Mouse (Mus musculus) adrenal gland, postnatal 10 days (tissue): ENCODE results near the gene Mta1. TPM values are rescaled to one million over a fixed set of nuclear protein-coding genes. Genes with fewer than 3 reads are reported as not detected.

Experiments
- DNase-seq: peaks from one replicate; pipeline ENCODE4 v3.0.0; 2021; ENCODE audit warnings: mixed read lengths
- total RNA-seq, 2 experiments: library from RNA; stranded (reverse); gene quantifications; 2 replicates each; pipeline ENCODE4 v1.2.3; 2021

Gene Mta1
- total RNA-seq, 2 experiments from 2014 or later: 78.1 to 85.9 TPM

- DNase-seq: no peak
These were observed 51.3 kb downstream of the Mta1 start for GRCm38 (mm10) chr12:113149341-113149740.

DNA sequence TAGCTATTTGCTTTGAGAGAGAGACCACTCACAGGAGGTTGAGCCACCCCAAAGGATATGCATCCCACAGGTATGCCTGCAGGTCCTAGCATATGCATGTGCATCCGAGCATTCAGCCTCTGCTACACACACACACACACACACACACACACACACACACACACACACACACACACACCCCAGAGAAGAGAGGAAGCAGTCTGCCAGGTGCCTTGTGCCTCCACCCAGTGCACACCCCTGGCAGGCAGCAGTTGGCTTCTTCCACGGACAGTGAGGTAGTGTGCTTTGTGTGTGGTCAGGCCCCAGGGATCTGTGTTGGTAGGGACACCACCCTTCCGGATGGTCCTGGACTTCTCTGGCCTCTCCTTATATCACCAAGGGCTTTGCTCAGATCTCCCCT lies 51.8 kb downstream of the Mta1 start:
- DNase-seq: no peak

DNA sequence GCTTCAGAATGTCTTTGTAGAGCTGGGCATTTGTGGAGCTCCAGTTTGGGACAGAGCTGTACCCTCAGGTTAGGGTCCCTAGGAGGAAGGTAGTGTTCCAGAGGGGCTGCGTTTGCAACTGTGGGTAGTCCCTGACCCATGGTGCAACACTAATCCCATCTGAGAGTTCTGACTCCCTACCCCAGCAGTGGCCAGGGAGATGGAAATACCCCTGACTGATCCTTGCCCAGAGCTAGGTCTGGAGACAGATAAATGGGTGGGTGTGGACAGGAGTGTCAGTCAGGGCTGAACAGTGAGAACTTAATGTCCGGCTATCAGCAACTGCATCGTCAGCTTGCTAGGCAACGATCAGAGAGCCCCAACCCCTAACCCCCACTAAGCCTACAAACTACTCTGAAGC lies 52.5 kb downstream of the Mta1 start:
- DNase-seq: no peak

GRCm38 (mm10) chr12:113151046-113151445 lies 53.0 kb downstream of the Mta1 start:
- no peak for DNase-seq

DNA sequence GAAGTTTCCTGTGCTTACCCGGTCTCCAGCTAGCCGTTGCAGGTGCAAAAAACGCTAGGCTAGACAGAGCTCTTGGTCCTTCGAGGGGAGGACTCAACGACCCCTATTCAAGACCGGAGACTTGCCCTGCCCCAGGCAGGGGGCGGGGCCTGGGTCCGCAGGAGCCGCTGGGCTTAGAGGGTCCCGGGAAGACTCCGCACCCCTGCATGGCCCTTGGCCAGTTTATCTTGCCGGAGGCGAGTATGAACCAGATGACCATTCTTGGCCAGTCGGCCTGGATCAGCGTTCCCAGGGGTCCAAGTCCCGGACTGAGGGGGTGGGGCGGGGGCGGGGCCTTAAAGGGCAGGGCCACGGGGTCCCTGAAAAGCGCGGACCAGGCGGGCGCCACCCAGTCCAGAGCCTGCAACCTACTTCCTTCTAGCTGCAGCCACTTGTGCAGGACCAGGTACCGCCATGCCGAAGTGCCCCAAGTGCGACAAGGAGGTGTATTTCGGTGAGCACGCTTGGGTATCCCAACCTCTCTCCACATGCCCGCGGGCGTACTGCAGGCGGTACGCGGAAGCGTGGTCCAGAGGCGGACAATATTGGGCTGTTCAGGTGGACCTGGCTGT lies 53.7 kb downstream of the Mta1 start:
- DNase-seq: peak; percentile 51

DNA sequence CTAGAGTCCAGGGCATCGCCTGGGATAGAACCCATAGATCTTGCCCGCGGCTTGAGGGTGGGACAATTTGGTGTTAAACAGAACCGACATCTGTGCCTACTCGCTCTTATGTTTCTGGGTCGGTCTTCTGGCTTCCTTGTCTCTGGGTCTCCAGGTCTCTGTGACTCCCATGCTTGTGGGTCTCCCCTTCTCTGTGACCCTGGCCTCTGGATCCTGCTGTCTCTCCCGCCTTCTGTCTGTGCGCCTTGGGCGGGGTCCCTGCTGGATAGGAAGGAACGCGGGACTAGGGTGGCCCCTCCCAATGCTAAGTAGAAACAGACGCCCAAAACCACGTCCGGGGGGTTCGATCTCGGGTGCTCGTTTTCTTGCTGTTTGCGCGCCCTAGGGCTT lies 54.2 kb downstream of the Mta1 start:
- peak; percentile 32 for DNase-seq

DNA sequence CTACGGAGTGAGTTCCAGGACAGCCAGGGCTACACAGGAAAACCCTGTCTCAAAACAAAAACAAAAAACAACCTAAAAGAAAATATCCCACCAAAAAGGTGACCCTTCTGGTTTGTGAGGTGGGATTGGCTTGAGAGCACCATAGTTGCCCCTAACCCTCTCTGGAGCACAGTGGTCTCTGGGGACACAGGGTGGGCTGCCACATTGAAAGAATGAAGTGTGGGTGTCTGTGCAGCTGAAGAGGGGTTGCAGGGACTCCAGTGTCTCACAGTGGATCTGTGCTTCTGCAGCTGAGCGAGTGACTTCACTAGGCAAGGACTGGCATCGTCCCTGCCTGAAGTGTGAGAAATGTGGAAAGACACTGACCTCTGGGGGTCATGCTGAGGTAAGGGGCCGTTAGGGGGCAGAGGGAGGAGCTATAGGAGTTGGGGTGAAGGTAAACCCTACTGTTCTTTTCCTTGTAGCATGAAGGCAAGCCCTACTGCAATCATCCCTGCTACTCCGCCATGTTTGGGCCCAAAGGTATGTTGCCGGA lies 55.0 kb downstream of the Mta1 start:
- no peak for DNase-seq

DNA sequence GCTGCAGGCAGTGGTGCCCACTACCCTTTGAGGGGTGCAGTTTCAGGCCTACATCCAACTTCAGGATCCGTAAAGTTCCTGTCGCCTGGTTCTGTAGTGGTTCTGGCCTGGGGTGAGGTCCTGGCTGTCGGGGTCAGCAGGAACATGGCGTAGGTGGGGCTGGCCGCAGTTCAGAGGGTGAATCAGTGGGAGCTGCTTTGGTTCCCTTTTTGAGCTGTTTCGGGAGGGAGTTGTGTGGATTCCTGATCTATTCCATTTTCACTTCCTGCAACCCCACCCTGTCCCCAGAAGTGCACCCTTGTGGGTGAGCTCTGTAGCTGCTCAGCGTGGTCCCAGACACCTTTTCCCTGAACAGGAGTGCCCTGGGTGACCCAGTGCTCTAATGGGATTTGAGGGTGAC lies 55.9 kb downstream of the Mta1 start:
- DNase-seq: no peak

GRCm38 (mm10) chr12:113154747-113155075 lies 56.6 kb downstream of the Mta1 start:
- no peak for DNase-seq

GRCm38 (mm10) chr12:113155076-113155771 lies 57.1 kb downstream of the Mta1 start:
- peak; percentile 67 for DNase-seq

DNA sequence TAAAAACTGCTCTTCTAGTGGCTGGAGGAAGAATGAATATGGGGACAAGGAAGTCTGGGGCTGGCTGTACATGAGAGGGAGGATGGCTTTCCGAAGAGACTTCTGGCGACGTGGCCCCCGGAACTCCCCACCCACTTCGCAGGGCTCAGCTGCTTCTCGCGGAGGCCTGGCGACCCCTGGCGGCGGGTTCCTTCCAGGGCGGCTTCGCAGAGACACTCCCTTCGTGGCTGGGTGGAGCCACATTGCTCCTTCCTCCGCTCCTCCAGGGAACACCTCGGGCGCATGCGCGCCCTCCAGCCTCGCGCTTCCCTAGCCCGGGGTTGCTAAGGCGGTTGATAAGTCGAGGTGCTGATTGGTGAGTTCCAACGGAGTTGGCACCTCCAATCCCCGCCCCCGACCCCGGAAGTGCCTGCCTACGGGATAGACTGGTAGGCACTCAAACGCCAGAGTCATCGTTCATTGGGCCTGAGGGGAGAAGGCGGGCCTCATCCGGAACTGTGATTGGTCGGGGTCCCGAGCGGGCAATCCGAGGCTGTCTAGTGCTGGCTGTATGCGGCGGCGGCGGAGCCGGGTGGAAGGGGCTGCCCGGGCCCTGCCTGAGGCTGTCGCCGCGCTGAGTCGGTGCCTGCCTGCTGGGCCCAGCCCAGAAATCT lies 57.9 kb downstream of the Mta1 start, which contains the start of gene Tedc1:
Gene Tedc1 (plus strand): TSS at position 535 of the 653 bp plus-strand sequence.
- peak; percentile 100 for DNase-seq

GRCm38 (mm10) chr12:113156540-113156929 lies 58.5 kb downstream of the Mta1 start:
- DNase-seq: no peak

DNA sequence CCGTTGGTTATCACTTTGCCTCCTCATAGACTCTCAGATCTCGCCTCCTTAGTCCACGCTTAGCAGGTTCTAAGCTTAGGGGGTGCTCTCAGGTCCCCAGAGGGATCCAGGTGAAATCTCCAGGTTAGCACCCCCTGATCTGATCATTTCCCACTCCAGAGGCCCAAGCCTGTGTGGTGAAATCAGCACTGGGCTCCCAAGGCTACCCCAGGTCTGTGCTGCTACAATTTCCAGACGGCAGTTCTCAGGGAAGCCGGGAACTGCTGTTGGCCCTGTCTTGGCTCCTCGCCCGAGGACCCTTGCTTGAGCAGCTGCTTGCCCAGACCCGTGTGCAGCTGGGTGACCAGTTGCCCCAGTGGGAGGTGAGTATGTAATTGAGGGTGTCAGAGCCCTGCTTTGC lies 58.9 kb downstream of the Mta1 start:
- DNase-seq: no peak

GRCm38 (mm10) chr12:113157521-113157920 lies 59.4 kb downstream of the Mta1 start:
- no peak for DNase-seq

DNA sequence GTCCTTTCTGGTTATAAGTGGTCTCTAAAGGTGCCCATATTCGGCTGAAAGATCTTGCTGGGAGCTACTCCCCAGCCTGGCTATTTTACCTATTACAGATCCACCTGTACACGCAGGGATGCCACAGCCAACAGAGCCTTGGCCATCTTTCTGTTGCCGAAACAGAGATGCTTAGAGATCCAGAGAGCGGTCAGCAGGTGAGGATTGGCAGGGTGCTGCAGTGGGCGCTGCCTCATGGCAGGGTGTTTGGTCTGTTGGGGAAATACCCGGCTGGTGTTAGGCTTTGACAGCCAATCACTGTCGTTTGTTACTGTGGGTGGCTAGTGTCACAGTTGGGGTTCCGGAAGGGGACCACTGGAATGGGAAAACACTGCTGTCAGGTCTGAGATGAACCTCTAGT lies 59.9 kb downstream of the Mta1 start:
- no peak for DNase-seq

- DNase-seq: no peak
These were observed 65.5 kb downstream of the Mta1 start for GRCm38 (mm10) chr12:113163561-113164006.

DNA sequence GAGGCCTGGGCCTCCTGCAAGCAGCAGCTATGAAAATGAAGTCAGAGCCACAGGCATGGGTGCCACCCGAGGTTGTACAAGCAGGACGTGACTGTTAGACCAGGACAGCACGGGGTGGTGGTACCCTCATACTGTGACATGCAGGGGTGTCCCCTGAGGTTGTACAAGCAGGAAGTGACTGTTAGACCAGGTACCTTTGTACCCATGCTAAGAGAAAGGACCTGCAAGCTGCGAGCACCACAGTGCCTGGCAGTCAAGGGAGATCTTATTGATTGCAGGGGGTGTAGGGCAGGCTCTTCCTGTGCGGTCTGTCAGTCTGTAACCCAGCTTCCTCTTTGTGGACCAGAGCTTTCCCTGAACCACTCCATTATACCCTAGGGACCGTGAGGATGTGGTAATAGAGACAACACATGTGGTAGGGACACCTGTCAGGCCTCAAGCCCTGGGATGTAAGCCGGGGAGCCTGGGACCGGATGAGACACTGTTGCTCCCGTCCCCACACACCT lies 70.0 kb downstream of the Mta1 start:
- no peak for DNase-seq

DNA sequence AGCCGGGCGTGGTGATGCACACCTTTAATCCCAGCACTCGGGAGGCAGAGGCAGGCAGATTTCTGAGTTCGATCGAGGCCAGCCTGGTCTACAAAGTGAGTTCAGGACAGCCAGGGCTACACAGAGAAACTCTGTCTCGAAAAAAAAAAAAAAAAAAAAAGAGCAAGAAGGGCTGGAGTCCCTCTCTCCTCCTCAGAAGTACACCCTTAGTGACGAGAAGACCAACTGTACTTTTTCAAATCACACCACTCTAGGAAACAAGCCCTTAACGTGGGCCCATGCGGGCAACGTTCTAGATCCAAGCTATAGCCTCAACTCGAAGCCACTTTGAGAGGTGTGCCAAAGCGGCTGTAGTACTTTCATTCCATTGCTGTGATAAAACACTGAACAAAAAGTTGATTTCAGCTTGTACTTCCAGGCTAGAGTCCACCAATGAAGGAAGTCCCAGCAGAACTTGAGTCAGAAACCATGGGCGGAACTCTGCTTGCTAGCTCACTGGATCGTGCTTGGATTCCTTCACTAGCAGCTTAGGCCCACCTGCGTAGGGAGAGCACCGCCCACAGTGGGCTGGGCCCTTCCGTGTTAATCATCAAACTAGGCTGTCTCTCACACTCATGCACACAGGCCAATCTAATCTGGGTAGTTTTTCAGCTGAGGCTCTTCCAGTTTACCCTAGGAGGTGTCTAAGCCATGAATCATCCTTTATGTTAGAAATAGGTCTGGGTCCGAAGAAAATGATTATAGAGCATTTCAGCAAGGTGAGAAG lies 79.1 kb downstream of the Mta1 start:
- DNase-seq: no peak

DNA sequence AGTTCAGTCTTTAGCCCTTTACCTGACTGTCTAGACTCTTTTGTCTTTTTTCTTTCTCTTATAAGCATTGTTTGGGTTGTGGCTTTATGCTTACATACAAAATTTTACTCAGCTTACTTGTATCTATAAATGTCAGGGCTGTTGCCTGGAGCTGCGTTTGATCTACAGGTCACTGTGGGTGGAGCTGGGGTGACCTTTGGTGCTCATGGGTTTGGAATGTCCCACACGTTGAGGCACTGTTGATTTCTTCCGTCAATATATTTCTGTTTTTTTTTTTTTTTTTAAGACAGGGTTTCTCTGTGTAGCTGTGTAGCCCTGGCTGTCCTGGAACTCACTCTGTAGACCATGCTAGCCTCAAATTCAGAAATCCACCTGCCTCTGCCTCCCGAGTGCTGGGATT lies 82.9 kb downstream of the Mta1 start:
- peak; percentile 21 for DNase-seq

- DNase-seq: no peak
These were observed 86.9 kb downstream of the Mta1 start for GRCm38 (mm10) chr12:113184945-113185344.

- DNase-seq: peak; percentile 41
These were observed 87.6 kb downstream of the Mta1 start, which contains the start of gene Tmem121 for GRCm38 (mm10) chr12:113185442-113186291. Gene Tmem121, plus strand, starts transcription at chr12:113185930.
